Mouse (Mus musculus) lung, postnatal 0 days (tissue): Measurements from ENCODE around the gene Ttll8.

ENCODE experiments used
- CTCF ChIP-seq: IDR thresholded peaks from 2 replicates; pipeline ENCODE4 v1.5.1; 2016; ENCODE audit warnings: antibody characterized with exemption, mild to moderate bottlenecking
- EP300 ChIP-seq: IDR thresholded peaks from 2 replicates; pipeline ENCODE4 v1.6.1; 2016; ENCODE audit warnings: antibody characterized with exemption, mild to moderate bottlenecking, control low read depth

DNA sequence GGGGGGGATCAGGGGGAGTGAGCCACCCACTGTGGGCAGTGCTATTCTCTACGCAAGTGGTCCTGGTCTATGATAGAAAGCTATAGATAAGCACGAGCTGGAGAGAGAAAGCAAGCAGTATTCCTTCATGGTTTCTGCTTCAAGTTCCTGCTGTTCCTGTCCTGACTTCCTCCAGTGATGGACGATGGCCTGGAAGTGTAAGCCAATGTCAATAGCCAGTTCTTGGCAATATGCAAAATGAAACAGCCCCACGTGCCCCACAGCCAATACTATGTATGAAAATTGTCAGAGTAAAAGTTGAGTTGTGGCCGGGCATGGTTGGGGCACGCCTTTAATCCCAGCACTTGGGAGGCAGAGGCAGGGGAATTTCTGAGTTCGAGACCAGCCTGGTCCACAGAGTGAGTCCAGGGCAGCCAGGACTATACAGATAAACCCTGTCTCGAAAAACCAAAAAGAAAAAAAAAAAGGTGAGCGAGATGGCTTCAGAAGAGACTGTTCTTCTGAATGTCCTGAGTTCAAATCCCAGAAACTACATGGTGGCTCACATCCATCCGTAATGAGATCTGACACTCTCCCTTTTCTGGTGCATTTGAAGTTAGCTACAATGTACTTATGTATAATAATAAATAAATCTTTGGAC lies 57.8 kb downstream of the Ttll8 start:
- no peak for TF ChIP-seq CTCF
- TF ChIP-seq EP300, result no peak
